Mouse (Mus musculus): ENCODE measurements around the gene Oasl1. TPM values are rescaled to one million over a fixed set of nuclear protein-coding genes. Genes with fewer than 3 reads are reported as not detected.

Oasl1 gene
- polyA plus RNA-seq, 1 experiment = 0.47 TPM

GRCm38 (mm10) chr5:114945072-114945471 is 22.0 kb downstream of the Oasl1 start:
- no peaks in the 10 kb centered on the region; the same call in 1 of the 2 replicates for H3K4me1 ChIP-seq (ENCODE audit: control insufficient read depth, insufficient read depth, low read length)
- no peak overlapping the region for H3K4me3 ChIP-seq (ENCODE audit: insufficient read depth, low read length)
- H3K27ac ChIP-seq (ENCODE audit: insufficient read depth, low read length) = no peak overlapping the region
- TF ChIP-seq CTCF (IDR thresholded peaks at IDR 0.05; ENCODE audit: borderline replicate concordance, insufficient read depth, low read length) (no peak), POLR2A (IDR thresholded peaks at IDR 0.05; ENCODE audit: low read depth, low read length) (no peak)

GRCm38 (mm10) chr5:114948891-114949290 is 25.9 kb downstream of the Oasl1 start:
- H3K4me1 ChIP-seq (ENCODE audit: control insufficient read depth, insufficient read depth, low read length) = no peaks in the 10 kb centered on the region; the same call in 1 of the 2 replicates
- H3K27ac ChIP-seq (ENCODE audit: insufficient read depth, low read length) = no peak overlapping the region
- no peak overlapping the region for H3K4me3 ChIP-seq (ENCODE audit: insufficient read depth, low read length)
- TF ChIP-seq POLR2A (IDR thresholded peaks at IDR 0.05; ENCODE audit: low read depth, low read length) (no peak), CTCF (IDR thresholded peaks at IDR 0.05; ENCODE audit: borderline replicate concordance, insufficient read depth, low read length) (no peak)

GRCm38 (mm10) chr5:114949316-114949715 is 26.3 kb downstream of the Oasl1 start:
- Histone ChIP-seq H3K4me3 (ENCODE audit: insufficient read depth, low read length) (no peak overlapping the region), H3K27ac (ENCODE audit: insufficient read depth, low read length) (no peak overlapping the region), H3K4me1 (ENCODE audit: control insufficient read depth, insufficient read depth, low read length) (no peaks in the 10 kb centered on the region; the same call in 1 of the 2 replicates)
- TF ChIP-seq POLR2A (IDR thresholded peaks at IDR 0.05; ENCODE audit: low read depth, low read length) (no peak), CTCF (IDR thresholded peaks at IDR 0.05; ENCODE audit: borderline replicate concordance, insufficient read depth, low read length) (no peak)

- TF ChIP-seq CTCF (IDR thresholded peaks at IDR 0.05; ENCODE audit: borderline replicate concordance, insufficient read depth, low read length) (no peak), POLR2A (IDR thresholded peaks at IDR 0.05; ENCODE audit: low read depth, low read length) (no peak)
- Histone ChIP-seq H3K4me3 (ENCODE audit: insufficient read depth, low read length) (no peak overlapping the region), H3K27ac (ENCODE audit: insufficient read depth, low read length) (no peak overlapping the region), H3K4me1 (ENCODE audit: control insufficient read depth, insufficient read depth, low read length) (no peaks in the 10 kb centered on the region; the same call in 1 of the 2 replicates)
These were observed 26.8 kb downstream of the Oasl1 start for GRCm38 (mm10) chr5:114949812-114950211.

GRCm38 (mm10) chr5:114950669-114951068 is 27.6 kb downstream of the Oasl1 start:
- no peak overlapping the region for H3K4me3 ChIP-seq (ENCODE audit: insufficient read depth, low read length)
- TF ChIP-seq POLR2A (IDR thresholded peaks at IDR 0.05; ENCODE audit: low read depth, low read length) (no peak), CTCF (IDR thresholded peaks at IDR 0.05; ENCODE audit: borderline replicate concordance, insufficient read depth, low read length) (no peak)
- no peaks in the 10 kb centered on the region; the same call in 1 of the 2 replicates for H3K4me1 ChIP-seq (ENCODE audit: control insufficient read depth, insufficient read depth, low read length)
- no peak overlapping the region for H3K27ac ChIP-seq (ENCODE audit: insufficient read depth, low read length)

- H3K4me1 ChIP-seq (ENCODE audit: control insufficient read depth, insufficient read depth, low read length) = no peaks in the 10 kb centered on the region; the same call in 1 of the 2 replicates
- TF ChIP-seq CTCF (IDR thresholded peaks at IDR 0.05; ENCODE audit: borderline replicate concordance, insufficient read depth, low read length) (no peak), POLR2A (IDR thresholded peaks at IDR 0.05; ENCODE audit: low read depth, low read length) (no peak)
- H3K27ac ChIP-seq (ENCODE audit: insufficient read depth, low read length) = no peak overlapping the region
- no peak overlapping the region for H3K4me3 ChIP-seq (ENCODE audit: insufficient read depth, low read length)
These were observed 28.3 kb downstream of the Oasl1 start for GRCm38 (mm10) chr5:114951279-114951880.

GRCm38 (mm10) chr5:114953326-114953725 is 30.3 kb downstream of the Oasl1 start:
- H3K27ac ChIP-seq (ENCODE audit: insufficient read depth, low read length) = no peak overlapping the region
- no peak for TF ChIP-seq POLR2A (IDR thresholded peaks at IDR 0.05; ENCODE audit: low read depth, low read length)
- TF ChIP-seq CTCF (IDR thresholded peaks at IDR 0.05; ENCODE audit: borderline replicate concordance, insufficient read depth, low read length) = no peak
- H3K4me1 ChIP-seq (ENCODE audit: control insufficient read depth, insufficient read depth, low read length) = no peaks in the 10 kb centered on the region; the same call in 1 of the 2 replicates
- no peak overlapping the region for H3K4me3 ChIP-seq (ENCODE audit: insufficient read depth, low read length)

- TF ChIP-seq CTCF (IDR thresholded peaks at IDR 0.05; ENCODE audit: borderline replicate concordance, insufficient read depth, low read length) = no peak
- no peak for TF ChIP-seq POLR2A (IDR thresholded peaks at IDR 0.05; ENCODE audit: low read depth, low read length)
- Histone ChIP-seq H3K4me3 (ENCODE audit: insufficient read depth, low read length) (no peak overlapping the region), H3K27ac (ENCODE audit: insufficient read depth, low read length) (no peak overlapping the region), H3K4me1 (ENCODE audit: control insufficient read depth, insufficient read depth, low read length) (no peaks in the 10 kb centered on the region)
These were observed 35.0 kb downstream of the Oasl1 start for GRCm38 (mm10) chr5:114958069-114958468.

GRCm38 (mm10) chr5:114961590-114962360 is 38.7 kb downstream of the Oasl1 start:
- TF ChIP-seq CTCF (IDR thresholded peaks at IDR 0.05; ENCODE audit: borderline replicate concordance, insufficient read depth, low read length) = no peak
- TF ChIP-seq POLR2A (IDR thresholded peaks at IDR 0.05; ENCODE audit: low read depth, low read length) = no peak
- Histone ChIP-seq H3K4me1 (ENCODE audit: control insufficient read depth, insufficient read depth, low read length) (no peaks in the 10 kb centered on the region), H3K27ac (ENCODE audit: insufficient read depth, low read length) (no peak overlapping the region)

More at GRCm38 (mm10) chr5:114961590-114962360, 38.7 kb downstream of the Oasl1 start:
- H3K4me3 ChIP-seq (ENCODE audit: insufficient read depth, low read length) = no peak overlapping the region

All from embryonic fibroblast, embryonic 13.5 days (primary cell).